Mouse (Mus musculus): ENCODE data around the gene Figla. TPM values are rescaled to one million over a fixed set of nuclear protein-coding genes. Genes with fewer than 3 reads are reported as not detected.
"Not testable (repeated sequence)": the region's sequence is repeated elsewhere in the genome, so short reads cannot be mapped to it uniquely, and the experiment has no call there.

Figla gene
- total RNA-seq (2022): not detected

DNA sequence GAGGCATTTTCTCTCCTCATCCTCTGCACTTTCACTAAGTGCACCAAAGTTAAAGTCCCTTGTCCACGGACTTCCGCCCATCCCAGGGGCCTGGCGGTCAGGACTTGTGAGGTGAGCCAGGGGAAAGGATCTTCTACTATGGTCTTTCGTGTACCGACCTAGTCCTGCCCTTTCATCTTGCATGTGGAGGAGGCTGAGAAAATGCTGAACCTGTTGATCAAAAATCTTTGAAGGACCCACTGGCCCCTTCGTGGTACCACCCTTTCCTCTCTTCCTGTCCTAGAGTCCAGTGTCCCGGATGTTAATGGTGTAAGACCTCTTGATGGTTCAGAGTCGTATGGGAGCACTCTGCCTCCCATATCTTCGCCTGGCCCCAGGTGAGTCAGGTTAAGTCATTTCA lies at the start of gene Figla:
Gene Figla, plus strand, starts transcription at position 301 of the 400 bp plus-strand sequence.
- no peak for DNase-seq (ENCODE audit: low spot score in 2 of 2)

- DNase-seq (ENCODE audit: low spot score in 2 of 2): no peak
Measured at GRCm38 (mm10) chr6:85966686-85967085, 49.3 kb upstream of the Figla start.

- DNase-seq (ENCODE audit: low spot score in 2 of 2): no peak
Measured at GRCm38 (mm10) chr6:85969889-85970288, 46.1 kb upstream of the Figla start.

DNA sequence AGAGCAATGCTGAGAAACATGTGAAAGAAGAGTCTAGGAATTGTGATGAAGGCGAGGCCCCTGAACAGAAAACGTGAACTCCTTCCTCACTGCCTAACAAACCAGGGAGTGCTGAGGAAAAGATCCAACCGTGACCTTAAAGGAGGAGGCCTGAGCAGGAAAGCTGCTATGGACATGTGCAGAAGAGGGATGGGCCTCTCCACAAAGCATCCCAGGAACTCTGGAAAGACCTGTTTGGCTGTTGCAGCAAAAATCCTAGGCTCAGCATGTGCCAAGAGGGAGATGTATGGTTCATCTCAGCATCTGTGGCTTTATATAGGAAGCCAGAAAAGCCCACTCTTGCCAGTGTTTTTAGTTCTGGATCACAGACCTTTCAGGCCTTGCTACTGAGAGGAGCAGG lies 43.3 kb upstream of the Figla start:
- no peak for DNase-seq (ENCODE audit: low spot score in 2 of 2)

DNA sequence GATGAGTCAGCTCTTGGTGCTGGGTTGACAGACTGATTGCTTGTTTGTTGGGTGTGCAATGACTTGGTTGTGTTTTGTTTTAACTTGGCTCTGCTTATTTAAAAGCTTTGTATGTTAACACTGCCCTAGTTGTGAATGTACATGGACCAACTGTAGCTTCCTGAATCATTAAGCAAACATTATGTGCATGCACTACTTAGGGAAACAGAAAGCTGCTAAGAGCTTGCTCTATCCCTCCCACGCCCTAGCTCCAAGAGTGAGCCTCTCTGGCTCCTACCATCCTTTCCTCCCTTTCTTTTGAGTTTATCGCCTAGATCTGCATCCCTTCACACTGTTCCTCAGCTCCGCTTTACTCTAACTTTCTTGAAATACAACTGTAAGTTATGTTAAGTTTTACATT lies 42.6 kb upstream of the Figla start:
- DNase-seq (ENCODE audit: low spot score in 2 of 2): no peak

GRCm38 (mm10) chr6:85974941-85975617 lies 40.9 kb upstream of the Figla start:
- no peak for DNase-seq (ENCODE audit: low spot score in 2 of 2)

GRCm38 (mm10) chr6:85975761-85976160 lies 40.2 kb upstream of the Figla start:
- no peak for DNase-seq (ENCODE audit: low spot score in 2 of 2)

GRCm38 (mm10) chr6:85976242-85976641 lies 39.7 kb upstream of the Figla start:
- no peak for DNase-seq (ENCODE audit: low spot score in 2 of 2)

DNA sequence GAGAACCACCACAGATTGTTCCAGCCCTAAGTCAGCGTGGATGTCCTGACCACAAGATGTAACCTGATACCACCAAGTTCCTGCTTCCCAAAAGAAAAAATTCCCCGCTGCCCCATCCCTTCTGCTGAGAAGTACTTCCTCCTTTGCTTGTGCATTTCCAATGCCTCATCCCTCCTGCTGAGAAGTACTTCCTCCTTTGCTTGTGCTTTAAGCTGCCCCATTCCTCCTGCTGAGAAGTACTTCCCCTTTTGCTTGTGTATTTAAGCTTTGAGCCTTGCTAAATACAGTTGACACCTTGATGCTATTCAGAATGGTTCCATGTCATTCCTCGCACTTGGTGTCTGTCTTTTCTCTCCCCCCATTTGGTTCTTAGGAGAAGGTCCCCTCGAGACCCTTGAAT lies 37.2 kb upstream of the Figla start:
- not testable (repeated sequence) for DNase-seq (ENCODE audit: low spot score in 2 of 2)

DNA sequence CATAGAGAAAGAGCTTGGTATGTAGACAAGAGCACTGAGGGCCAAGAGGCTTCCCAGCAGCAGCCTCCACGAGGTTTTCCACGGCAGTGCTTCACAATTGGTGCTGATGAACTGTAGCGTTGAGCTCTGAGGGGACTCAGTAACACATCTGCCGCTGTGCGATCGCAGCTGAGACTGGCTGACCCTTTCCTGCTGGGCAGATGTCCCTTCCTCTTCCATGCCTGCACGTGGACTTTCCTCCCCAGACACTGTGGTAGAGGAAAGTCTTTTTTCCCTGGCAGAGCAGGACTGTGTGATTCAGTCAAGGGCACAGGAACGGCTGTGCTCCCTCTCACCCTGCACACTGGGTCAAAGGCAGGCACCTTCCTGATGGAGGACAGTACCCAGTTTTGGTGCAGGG lies 31.6 kb upstream of the Figla start:
- DNase-seq (ENCODE audit: low spot score in 2 of 2): no peak

- not testable (repeated sequence) for DNase-seq (ENCODE audit: low spot score in 2 of 2)
Measured at GRCm38 (mm10) chr6:85989570-85989969, 26.4 kb upstream of the Figla start.

DNA sequence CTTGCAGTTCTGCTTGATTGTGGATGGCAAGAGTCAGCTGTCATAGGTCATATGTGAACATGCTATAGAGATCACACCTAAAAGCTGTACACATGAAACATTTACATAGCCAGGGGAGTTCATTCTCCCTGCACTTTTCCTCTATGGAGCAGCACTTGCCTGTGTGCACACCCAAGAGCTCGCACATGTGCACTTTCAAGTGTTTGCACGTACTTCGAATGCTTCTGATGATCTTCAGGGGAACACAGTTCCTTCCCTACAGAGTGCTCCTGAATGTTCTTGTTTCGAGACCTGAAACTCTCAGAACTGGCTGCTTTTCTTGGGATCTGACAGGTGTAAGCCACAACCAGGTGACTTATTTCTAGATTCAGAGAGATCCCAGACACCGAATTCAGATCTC lies 25.2 kb upstream of the Figla start:
- not testable (repeated sequence) for DNase-seq (ENCODE audit: low spot score in 2 of 2)

GRCm38 (mm10) chr6:86003405-86003925 lies 12.5 kb upstream of the Figla start:
- no peak for DNase-seq (ENCODE audit: low spot score in 2 of 2)

GRCm38 (mm10) chr6:86004271-86005148 lies 11.5 kb upstream of the Figla start:
- DNase-seq (ENCODE audit: low spot score in 2 of 2): peak; percentile 54 to 76

- peak in 1 of 2 experiments; percentile 68 for DNase-seq (ENCODE audit: low spot score in 2 of 2)
Measured at GRCm38 (mm10) chr6:86009980-86010379, 6.0 kb upstream of the Figla start.

GRCm38 (mm10) chr6:86014812-86015211 lies 1.2 kb upstream of the Figla start:
- not testable (repeated sequence) for DNase-seq (ENCODE audit: low spot score in 2 of 2)

DNA sequence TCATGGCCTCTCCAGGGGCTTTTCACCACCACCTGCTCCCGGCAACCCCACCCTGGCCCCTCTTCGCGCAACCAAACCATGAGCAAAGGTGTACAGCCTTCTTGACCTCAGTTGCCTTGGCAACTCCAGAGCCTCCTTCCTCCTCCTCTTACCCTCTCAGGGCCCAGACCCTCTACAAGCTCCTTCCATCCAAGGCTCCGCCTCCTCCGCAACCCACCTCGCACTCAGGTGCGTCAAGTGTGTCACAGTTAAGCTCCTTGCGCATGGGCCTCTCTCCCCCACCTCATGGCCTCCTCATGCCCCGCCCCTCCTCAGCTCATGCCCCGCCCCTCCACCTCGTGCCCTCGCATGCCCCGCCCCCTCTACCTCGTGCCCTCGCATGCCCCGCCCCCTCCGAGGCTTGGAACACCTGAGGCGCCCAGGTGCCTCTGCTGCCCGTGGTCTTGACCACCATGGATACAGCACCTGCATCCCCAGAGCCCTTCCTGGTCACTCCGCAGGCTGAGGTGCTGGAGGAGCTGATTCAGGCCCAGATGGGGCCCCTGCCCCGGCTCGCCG lies 901 bp downstream of the Figla start:
- DNase-seq (ENCODE audit: low spot score in 2 of 2): no peak

DNA sequence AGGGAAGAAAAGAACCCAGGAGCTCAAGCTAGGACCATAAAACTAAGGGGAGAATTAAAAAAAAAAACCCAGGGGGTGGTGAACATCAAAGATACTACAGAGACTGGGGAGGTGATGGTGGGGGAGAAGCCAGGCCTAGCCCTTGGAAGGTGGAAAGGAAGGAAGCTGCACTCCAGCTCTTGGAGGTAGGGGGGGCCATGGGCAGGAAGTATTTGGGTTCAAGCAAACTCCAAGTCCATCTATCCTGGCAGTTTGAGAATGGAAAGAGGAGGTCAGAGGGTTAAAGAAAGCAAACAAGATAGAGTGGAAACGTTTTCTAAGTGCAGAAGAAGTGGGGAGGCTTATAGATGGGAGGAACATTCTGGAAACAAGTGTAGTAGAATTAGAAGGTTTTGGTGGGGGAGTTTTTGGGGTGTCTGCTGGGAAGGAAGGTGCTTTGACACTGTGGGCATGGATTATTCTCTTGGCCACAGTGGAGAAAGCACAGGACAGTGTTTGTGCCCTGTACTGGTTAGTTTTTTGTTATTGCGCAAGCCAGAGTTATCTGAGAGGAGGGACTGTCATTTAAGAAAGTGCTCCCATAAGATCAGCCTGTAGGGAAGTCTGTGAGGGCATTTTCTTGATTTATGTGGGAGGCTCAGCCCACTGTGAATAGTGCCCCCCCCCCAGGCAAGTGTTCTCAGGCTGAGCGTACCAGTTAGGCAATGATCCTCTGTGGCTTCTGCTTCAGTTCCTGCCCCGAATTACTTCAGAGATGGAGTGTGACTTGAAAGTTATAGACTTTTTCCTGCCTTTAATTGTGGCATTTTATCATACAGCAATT lies 3.7 kb downstream of the Figla start:
- no peak for DNase-seq (ENCODE audit: low spot score in 2 of 2)

DNA sequence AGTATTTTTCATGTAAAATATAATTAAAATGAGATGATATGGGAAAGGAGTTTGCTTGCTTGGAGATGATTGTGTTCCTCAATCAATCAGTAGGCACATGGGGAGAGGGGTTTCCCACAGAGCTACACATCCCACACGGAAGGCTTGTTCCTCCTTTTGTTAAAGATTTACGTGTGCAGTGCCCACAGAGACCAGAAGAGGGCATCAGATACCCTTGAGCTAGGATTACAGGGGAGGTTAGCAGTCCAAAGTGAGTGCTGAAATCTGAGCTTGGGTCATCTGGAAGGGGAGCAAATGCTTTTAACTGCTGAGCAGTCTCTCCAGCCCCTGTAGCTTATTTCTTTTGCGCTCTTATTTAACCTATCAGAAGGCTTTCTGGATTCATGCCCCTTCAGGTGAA lies 5.0 kb downstream of the Figla start:
- no peak for DNase-seq (ENCODE audit: low spot score in 2 of 2)

- no peak for DNase-seq (ENCODE audit: low spot score in 2 of 2)
Measured at GRCm38 (mm10) chr6:86026632-86027292, 10.8 kb downstream of the Figla start.

- DNase-seq (ENCODE audit: low spot score in 2 of 2): no peak
Measured at GRCm38 (mm10) chr6:86028150-86028549, 12.2 kb downstream of the Figla start.
